Mouse (Mus musculus) cerebellum, adult 9-10 months (tissue): Measurements from ENCODE around the gene Ccdc180.

Experiments
- DNase-seq: peaks from one replicate; pipeline ENCODE4 v3.0.0; 2022

Ccdc180 gene

GRCm38 (mm10) chr4:45972448-45972854, 82.3 kb downstream of the Ccdc180 start:
- DNase-seq = no peak

- DNase-seq = no peak
Observed at GRCm38 (mm10) chr4:45972951-45973350, 82.8 kb downstream of the Ccdc180 start.

GRCm38 (mm10) chr4:45976931-45977667, 87.0 kb downstream of the Ccdc180 start:
- DNase-seq = no peak

- DNase-seq = no peak
Observed at GRCm38 (mm10) chr4:45979916-45980315, 89.8 kb downstream of the Ccdc180 start.

DNA sequence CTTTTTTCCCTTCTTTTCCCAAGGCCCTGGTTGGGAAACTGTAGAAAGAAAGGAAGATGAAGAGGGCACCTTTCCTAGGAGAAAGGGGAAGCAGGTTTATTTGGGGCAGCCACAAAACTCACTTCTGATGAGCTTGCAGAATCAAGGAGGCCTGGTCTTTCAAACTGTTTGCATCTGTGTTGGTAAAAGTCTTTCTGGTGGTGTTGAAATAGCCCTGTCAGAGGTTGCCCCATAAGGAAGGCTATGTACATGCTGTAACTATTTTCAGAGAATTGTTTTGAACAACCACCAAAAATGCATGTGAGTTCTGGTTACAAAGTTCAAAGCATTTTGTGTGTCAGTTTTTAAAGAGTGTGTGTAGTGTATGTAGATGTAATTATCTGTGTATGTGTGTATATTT, 91.0 kb downstream of the Ccdc180 start:
- no peak for DNase-seq

GRCm38 (mm10) chr4:45990427-45991135, 100.5 kb downstream of the Ccdc180 start:
- DNase-seq = no peak

- DNase-seq = no peak
Observed at GRCm38 (mm10) chr4:45998536-45998935, 108.4 kb downstream of the Ccdc180 start.
